ENCODE assay signal across 14 mouse cellular contexts in genomic region chr6:128338876-128339275, GRCm38 (mm10). TPM values are rescaled to one million over a fixed set of nuclear protein-coding genes. Genes with fewer than 3 reads are reported as not detected.
DNase-seq lines count a peak whose midpoint lies in the region; ATAC-seq lines count a peak whose summit lies in the region.
"Had no signal": no experiment of that assay in that cellular context is flagged by ENCODE, and none has a peak within 500 bp of the region (broad histone marks: within the 10 kb centered on the region; RNA-seq: fewer than 3 reads in every experiment).

No protein-coding gene starts in this region.

- no peaks in the 10 kb centered on the region for H3K27me3 ChIP-seq in hindbrain, embryonic 13.5 days
- no peaks in the 10 kb centered on the region for H3K27me3 ChIP-seq in hindbrain, embryonic 11.5 days (ENCODE audit: control insufficient read depth, insufficient read depth, low read length)
- H3K27me3 ChIP-seq in midbrain, embryonic 10.5 days (ENCODE audit: low read depth, poor library complexity, severe bottlenecking): no peaks in the 10 kb centered on the region
- H3K27me3 ChIP-seq in midbrain, embryonic 11.5 days (ENCODE audit: control insufficient read depth, insufficient read depth, low read length): no peaks in the 10 kb centered on the region
- no peaks in the 10 kb centered on the region for H3K27me3 ChIP-seq in embryonic facial prominence, embryonic 14.5 days (replicated peaks; ENCODE audit: control insufficient read depth, insufficient read depth, low read length)
- H3K27me3 ChIP-seq in stomach, embryonic 15.5 days (replicated peaks): no peaks in the 10 kb centered on the region
- H3K27me3 ChIP-seq: CH12.LX; embryonic facial prominence, embryonic 12.5 days; liver, embryonic 15.5 days had no signal

- H3K9ac ChIP-seq in hindbrain, embryonic 13.5 days: no peak overlapping the region
- no peak overlapping the region for H3K9ac ChIP-seq in hindbrain, embryonic 11.5 days (ENCODE audit: low read depth, low read length)
- no peak overlapping the region; the same call in 1 of the 2 replicates for H3K9ac ChIP-seq in midbrain, embryonic 11.5 days (ENCODE audit: low read length)
- H3K9ac ChIP-seq in embryonic facial prominence, embryonic 14.5 days (ENCODE audit: low read depth, low read length): no peak overlapping the region
- no peak overlapping the region for H3K9ac ChIP-seq in stomach, embryonic 15.5 days
- H3K9ac ChIP-seq: embryonic facial prominence, embryonic 12.5 days; liver, embryonic 15.5 days had no signal

- H3K4me1 ChIP-seq in hindbrain, embryonic 13.5 days (replicated peaks): peaks cover 19% of the 10 kb centered on the region
- no peaks in the 10 kb centered on the region for H3K4me1 ChIP-seq in hindbrain, embryonic 11.5 days (replicated peaks; ENCODE audit: control insufficient read depth, insufficient read depth, low read length)
- H3K4me1 ChIP-seq in midbrain, embryonic 10.5 days: peaks cover 21% of the 10 kb centered on the region
- H3K4me1 ChIP-seq in midbrain, embryonic 11.5 days (ENCODE audit: control insufficient read depth, insufficient read depth, low read length): no peaks in the 10 kb centered on the region
- H3K4me1 ChIP-seq in embryonic facial prominence, embryonic 14.5 days (ENCODE audit: control insufficient read depth, insufficient read depth, low read length): 0 out of 2 replicates have a peak, but pooled peaks cover 9% of the 10 kb centered on the region
- H3K4me1 ChIP-seq in stomach, embryonic 15.5 days: 0 out of 2 replicates have a peak, but pooled peaks cover 9% of the 10 kb centered on the region
- H3K4me1 ChIP-seq: embryonic facial prominence, embryonic 12.5 days had no signal

- 59% methylated on average over 5 of the region's 5 CpGs for WGBS in hindbrain, embryonic 13.5 days
- 50% methylated on average over 5 of the region's 5 CpGs for WGBS in hindbrain, embryonic 11.5 days
- 53% methylated on average over 5 of the region's 5 CpGs for WGBS in midbrain, embryonic 10.5 days
- 58% methylated on average over 5 of the region's 5 CpGs for WGBS in midbrain, embryonic 11.5 days
- 30% methylated on average over 5 of the region's 5 CpGs for WGBS in embryonic facial prominence, embryonic 14.5 days
- 29% methylated on average over 5 of the region's 5 CpGs for WGBS in stomach, embryonic 15.5 days

- H3K4me3 ChIP-seq in hindbrain, embryonic 13.5 days: no peak overlapping the region
- H3K4me3 ChIP-seq in hindbrain, embryonic 11.5 days (ENCODE audit: low read depth, low read length): no peak overlapping the region
- H3K4me3 ChIP-seq in midbrain, embryonic 10.5 days: no peak overlapping the region
- no peak overlapping the region for H3K4me3 ChIP-seq in midbrain, embryonic 11.5 days (ENCODE audit: low read depth, low read length)
- H3K4me3 ChIP-seq in embryonic facial prominence, embryonic 14.5 days (ENCODE audit: low read depth, low read length): no peak overlapping the region
- H3K4me3 ChIP-seq in stomach, embryonic 15.5 days (replicated peaks): no peak overlapping the region
- H3K4me3 ChIP-seq: embryonic facial prominence, embryonic 12.5 days; liver, embryonic 15.5 days had no signal

- H3K27ac ChIP-seq in hindbrain, embryonic 13.5 days: peak overlapping the region; percentile 40; the same call in 1 of the 2 replicates
- H3K27ac ChIP-seq in hindbrain, embryonic 11.5 days (ENCODE audit: low read depth, low read length): no peak overlapping the region
- H3K27ac ChIP-seq in midbrain, embryonic 10.5 days (replicated peaks): 0 out of 2 replicates have a peak overlapping the region, but pooled peaks have one; percentile 38
- H3K27ac ChIP-seq in midbrain, embryonic 11.5 days (ENCODE audit: low read depth, low read length): no peak overlapping the region
- H3K27ac ChIP-seq in embryonic facial prominence, embryonic 14.5 days (replicated peaks; ENCODE audit: low read depth, low read length): peak overlapping the region; percentile 35
- 0 out of 2 replicates have a peak overlapping the region, but pooled peaks have one; percentile 40 for H3K27ac ChIP-seq in stomach, embryonic 15.5 days
- H3K27ac ChIP-seq: liver, embryonic 15.5 days had no signal

- H3K9me3 ChIP-seq in hindbrain, embryonic 13.5 days: no peaks in the 10 kb centered on the region
- no peaks in the 10 kb centered on the region for H3K9me3 ChIP-seq in hindbrain, embryonic 11.5 days (ENCODE audit: control insufficient read depth, low read length)
- H3K9me3 ChIP-seq in midbrain, embryonic 10.5 days (replicated peaks): no peaks in the 10 kb centered on the region
- no peaks in the 10 kb centered on the region for H3K9me3 ChIP-seq in midbrain, embryonic 11.5 days (ENCODE audit: control insufficient read depth, low read length)
- H3K9me3 ChIP-seq in embryonic facial prominence, embryonic 14.5 days (ENCODE audit: control insufficient read depth, low read length): no peaks in the 10 kb centered on the region
- no peaks in the 10 kb centered on the region for H3K9me3 ChIP-seq in stomach, embryonic 15.5 days
- H3K9me3 ChIP-seq: embryonic facial prominence, embryonic 12.5 days; liver, embryonic 15.5 days had no signal

- no peak for DNase-seq in hindbrain, embryonic 11.5 days (ENCODE audit: low spot score)
- DNase-seq in midbrain, embryonic 10.5 days (ENCODE audit: low spot score): no peak
- DNase-seq in midbrain, embryonic 11.5 days (ENCODE audit: low spot score, missing footprints): no peak
- peak; percentile 90 for DNase-seq in embryonic facial prominence, embryonic 14.5 days (ENCODE audit: low spot score)
- DNase-seq in layer of hippocampus, postnatal 25 days (ENCODE audit: extremely low spot score in 1 of 2, low spot score in 1 of 2): no peak
- DNase-seq in heart, postnatal 10 days: no peak

- intact Hi-C loops in heart, postnatal 10 days (cut with DNase I): no loop called here

- no peak for ATAC-seq in hindbrain, embryonic 13.5 days (ENCODE audit: low FRiP score)
- no peak for ATAC-seq in hindbrain, embryonic 11.5 days (ENCODE audit: low FRiP score)
- no peak for ATAC-seq in midbrain, embryonic 11.5 days (ENCODE audit: low FRiP score)
- ATAC-seq in embryonic facial prominence, embryonic 14.5 days (ENCODE audit: low read depth): peak; percentile 86
- ATAC-seq in stomach, embryonic 15.5 days (ENCODE audit: insufficient read depth, low FRiP score, low read depth): 0 out of 2 replicates have a peak, but pooled peaks have one; percentile 23

- H3K36me3 ChIP-seq in hindbrain, embryonic 13.5 days: peaks cover 38% of the 10 kb centered on the region
- H3K36me3 ChIP-seq in hindbrain, embryonic 11.5 days (ENCODE audit: control insufficient read depth, insufficient read depth, low read length): 0 out of 2 replicates have a peak, but pooled peaks cover 2% of the 10 kb centered on the region
- H3K36me3 ChIP-seq in midbrain, embryonic 10.5 days: peaks cover 54% of the 10 kb centered on the region
- H3K36me3 ChIP-seq in midbrain, embryonic 11.5 days (ENCODE audit: control insufficient read depth, insufficient read depth, low read length): no peaks in the 10 kb centered on the region
- H3K36me3 ChIP-seq in embryonic facial prominence, embryonic 14.5 days (ENCODE audit: control insufficient read depth, insufficient read depth, low read length): peaks cover 37% of the 10 kb centered on the region
- peaks cover 11% of the 10 kb centered on the region; the same call in 1 of the 2 replicates for H3K36me3 ChIP-seq in stomach, embryonic 15.5 days
- H3K36me3 ChIP-seq: liver, embryonic 15.5 days had no signal

- H3K4me2 ChIP-seq in hindbrain, embryonic 13.5 days: no peak overlapping the region
- no peak overlapping the region for H3K4me2 ChIP-seq in hindbrain, embryonic 11.5 days (replicated peaks; ENCODE audit: low read depth, low read length)
- H3K4me2 ChIP-seq in midbrain, embryonic 11.5 days: no peak overlapping the region
- H3K4me2 ChIP-seq in embryonic facial prominence, embryonic 14.5 days (ENCODE audit: low read depth, low read length): no peak overlapping the region
- no peak overlapping the region for H3K4me2 ChIP-seq in stomach, embryonic 15.5 days
- H3K4me2 ChIP-seq: embryonic facial prominence, embryonic 12.5 days; liver, embryonic 15.5 days had no signal

RNA-seq across cellular contexts. Expression of gene Tulp3, which starts 16.8 kb away (rescaled TPM):
- 19.9 and 20.1 TPM in 2 replicates for polyA plus RNA-seq in hindbrain, embryonic 13.5 days (2015; fragmentation: Nextera tagmentation; extraction: Ambion mirVana)
- 15.7 and 23.4 TPM in 2 replicates for polyA plus RNA-seq in hindbrain, embryonic 11.5 days (2014; fragmentation: Nextera tagmentation; extraction: Ambion mirVana)
- 21.7 and 22.5 TPM in 2 replicates for polyA plus RNA-seq in midbrain, embryonic 10.5 days (2016; fragmentation: Nextera tagmentation; extraction: Ambion mirVana)
- 14.5 and 15.5 TPM in 2 replicates for polyA plus RNA-seq in midbrain, embryonic 11.5 days (2014; fragmentation: Nextera tagmentation; extraction: Ambion mirVana)
- 20.7 and 21.9 TPM in 2 replicates for polyA plus RNA-seq in embryonic facial prominence, embryonic 14.5 days (2014; fragmentation: Nextera tagmentation; extraction: Ambion mirVana)
- 14.6 and 15.8 TPM in 2 replicates for polyA plus RNA-seq in stomach, embryonic 15.5 days (2015; fragmentation: Nextera tagmentation; extraction: Ambion mirVana)
- total RNA-seq in layer of hippocampus, postnatal 25 days (2021): 10 to 100 TPM; 21.9 to 22.9 TPM
- 1 to 10 TPM; 8.7 to 8.9 TPM for total RNA-seq in heart, postnatal 10 days (2021)

RNA-seq across cellular contexts. Expression of gene Rhno1, which starts 23.8 kb away (rescaled TPM):
- polyA plus RNA-seq in hindbrain, embryonic 13.5 days (2015; fragmentation: Nextera tagmentation; extraction: Ambion mirVana): 115 and 117 TPM in 2 replicates
- 164 and 173 TPM in 2 replicates for polyA plus RNA-seq in hindbrain, embryonic 11.5 days (2014; fragmentation: Nextera tagmentation; extraction: Ambion mirVana)
- 185 and 190 TPM in 2 replicates for polyA plus RNA-seq in midbrain, embryonic 10.5 days (2016; fragmentation: Nextera tagmentation; extraction: Ambion mirVana)
- polyA plus RNA-seq in midbrain, embryonic 11.5 days (2014; fragmentation: Nextera tagmentation; extraction: Ambion mirVana): 176 and 178 TPM in 2 replicates
- polyA plus RNA-seq in embryonic facial prominence, embryonic 14.5 days (2014; fragmentation: Nextera tagmentation; extraction: Ambion mirVana): 87.0 and 109 TPM in 2 replicates
- polyA plus RNA-seq in stomach, embryonic 15.5 days (2015; fragmentation: Nextera tagmentation; extraction: Ambion mirVana): 96.8 and 102 TPM in 2 replicates
- total RNA-seq in layer of hippocampus, postnatal 25 days (2021): 10 to 100 TPM; 19.5 to 20.3 TPM
- total RNA-seq in heart, postnatal 10 days (2021): 10 to 100 TPM; 14.7 to 15.3 TPM

RNA-seq across cellular contexts. Expression of gene Foxm1, which starts 23.9 kb away (rescaled TPM):
- polyA plus RNA-seq in hindbrain, embryonic 13.5 days (2015; fragmentation: Nextera tagmentation; extraction: Ambion mirVana): 8.7 and 9.6 TPM in 2 replicates
- polyA plus RNA-seq in hindbrain, embryonic 11.5 days (2014; fragmentation: Nextera tagmentation; extraction: Ambion mirVana): 39.6 and 46.1 TPM in 2 replicates
- polyA plus RNA-seq in midbrain, embryonic 10.5 days (2016; fragmentation: Nextera tagmentation; extraction: Ambion mirVana): 66.0 and 72.7 TPM in 2 replicates
- polyA plus RNA-seq in midbrain, embryonic 11.5 days (2014; fragmentation: Nextera tagmentation; extraction: Ambion mirVana): 49.8 and 55.3 TPM in 2 replicates
- 26.3 and 29.3 TPM in 2 replicates for polyA plus RNA-seq in embryonic facial prominence, embryonic 14.5 days (2014; fragmentation: Nextera tagmentation; extraction: Ambion mirVana)
- 23.2 and 27.3 TPM in 2 replicates for polyA plus RNA-seq in stomach, embryonic 15.5 days (2015; fragmentation: Nextera tagmentation; extraction: Ambion mirVana)
- 1 to 10 TPM; 1.6 to 2.0 TPM for total RNA-seq in layer of hippocampus, postnatal 25 days (2021)
- 10 to 100 TPM; 10.4 to 14.1 TPM for total RNA-seq in heart, postnatal 10 days (2021)

RNA-seq across cellular contexts. Expression of gene Tex52, which starts 36.4 kb away (rescaled TPM):
- 0.47 and 0.70 TPM in 2 replicates for polyA plus RNA-seq in hindbrain, embryonic 13.5 days (2015; fragmentation: Nextera tagmentation; extraction: Ambion mirVana)
- polyA plus RNA-seq in hindbrain, embryonic 11.5 days (2014; fragmentation: Nextera tagmentation; extraction: Ambion mirVana): 0.40 and 0.42 TPM in 2 replicates
- 0.56 and 0.66 TPM in 2 replicates for polyA plus RNA-seq in midbrain, embryonic 10.5 days (2016; fragmentation: Nextera tagmentation; extraction: Ambion mirVana)
- polyA plus RNA-seq in midbrain, embryonic 11.5 days (2014; fragmentation: Nextera tagmentation; extraction: Ambion mirVana): 0.25 and 0.44 TPM in 2 replicates
- polyA plus RNA-seq in embryonic facial prominence, embryonic 14.5 days (2014; fragmentation: Nextera tagmentation; extraction: Ambion mirVana): 1.1 and 1.7 TPM in 2 replicates
- 0.28 and 0.31 TPM in 2 replicates for polyA plus RNA-seq in stomach, embryonic 15.5 days (2015; fragmentation: Nextera tagmentation; extraction: Ambion mirVana)
- total RNA-seq in layer of hippocampus, postnatal 25 days (2021): 1 to 10 TPM in 1 of 2 experiments, under 1 TPM in 1; 0.94 to 1.2 TPM
- not detected for total RNA-seq in heart, postnatal 10 days (2021)
- total RNA-seq: CH12.LX; granulocyte monocyte progenitor cell, adult 5-6 weeks had no signal
- polyA plus RNA-seq: intestine, embryonic 14.5 days had no signal

RNA-seq across cellular contexts. Expression of gene Gm44596, which starts 36.4 kb away (rescaled TPM):
- polyA plus RNA-seq in hindbrain, embryonic 13.5 days (2015; fragmentation: Nextera tagmentation; extraction: Ambion mirVana): not detected in 2 replicates
- polyA plus RNA-seq in hindbrain, embryonic 11.5 days (2014; fragmentation: Nextera tagmentation; extraction: Ambion mirVana): not detected in 2 replicates
- polyA plus RNA-seq in midbrain, embryonic 10.5 days (2016; fragmentation: Nextera tagmentation; extraction: Ambion mirVana): not detected in 2 replicates
- not detected in 2 replicates for polyA plus RNA-seq in midbrain, embryonic 11.5 days (2014; fragmentation: Nextera tagmentation; extraction: Ambion mirVana)
- not detected in 2 replicates for polyA plus RNA-seq in embryonic facial prominence, embryonic 14.5 days (2014; fragmentation: Nextera tagmentation; extraction: Ambion mirVana)
- not detected in 2 replicates for polyA plus RNA-seq in stomach, embryonic 15.5 days (2015; fragmentation: Nextera tagmentation; extraction: Ambion mirVana)
- total RNA-seq in layer of hippocampus, postnatal 25 days (2021): not detected
- not detected for total RNA-seq in heart, postnatal 10 days (2021)
- total RNA-seq: CH12.LX; granulocyte monocyte progenitor cell, adult 5-6 weeks; layer of hippocampus, postnatal 14 days had no signal
- polyA plus RNA-seq: embryonic facial prominence, embryonic 12.5 days; intestine, embryonic 14.5 days; liver, embryonic 15.5 days had no signal

Comparison
In these comparisons a context has a peak if more than half of its experiments do, and no peak if none do; other contexts are left out.
1. H3K27ac ChIP-seq: peak in hindbrain, embryonic 13.5 days (single experiment), midbrain, embryonic 10.5 days (single experiment), embryonic facial prominence, embryonic 14.5 days (single experiment) and stomach, embryonic 15.5 days (single experiment); none in hindbrain, embryonic 11.5 days (single experiment) and midbrain, embryonic 11.5 days (single experiment).
2. ATAC-seq: peak in embryonic facial prominence, embryonic 14.5 days (single experiment) and stomach, embryonic 15.5 days (single experiment); none in hindbrain, embryonic 13.5 days (single experiment), hindbrain, embryonic 11.5 days (single experiment) and midbrain, embryonic 11.5 days (single experiment).